Mouse (Mus musculus) embryonic facial prominence, embryonic 13.5 days (tissue): ENCODE results near the gene Gabarapl1. TPM values are rescaled to one million over a fixed set of nuclear protein-coding genes. Genes with fewer than 3 reads are reported as not detected.

Experiments
- ATAC-seq: fragments of 200-750 bp; cut with Nextera tagmentation; 2 replicates; pipeline ENCODE4 v1.8.0; 2017; ENCODE audit warnings: low read depth; ENCODE audit not compliant: insufficient number of reproducible peaks, insufficient read depth, low FRiP score, low TSS enrichment
- H3K27ac ChIP-seq: fragments of 300-500 bp; sonication (generic); 2 replicates; pipeline ENCODE4 v1.5.1; 2015; ENCODE audit warnings: moderate library complexity, mild to moderate bottlenecking, inconsistent platforms
- H3K27me3 ChIP-seq: fragments of 300-500 bp; sonication (generic); 2 replicates; pipeline ENCODE4 v1.6.1; 2015; ENCODE audit warnings: mild to moderate bottlenecking, inconsistent platforms
- H3K36me3 ChIP-seq: fragments of 300-500 bp; sonication (generic); 2 replicates; pipeline ENCODE4 v1.6.1; 2015; ENCODE audit warnings: mild to moderate bottlenecking, inconsistent platforms
- H3K4me1 ChIP-seq: fragments of 300-500 bp; sonication (generic); 2 replicates; pipeline ENCODE4 v1.6.1; 2015; ENCODE audit warnings: inconsistent platforms
- H3K4me2 ChIP-seq: fragments of 300-500 bp; sonication (generic); 2 replicates; pipeline ENCODE4 v1.6.1; 2015; ENCODE audit warnings: moderate library complexity, mild to moderate bottlenecking, inconsistent platforms
- H3K4me3 ChIP-seq: fragments of 300-500 bp; sonication (generic); 2 replicates; pipeline ENCODE4 v1.5.1; 2015; ENCODE audit warnings: mild to moderate bottlenecking, inconsistent platforms
- H3K9ac ChIP-seq: fragments of 300-500 bp; sonication (generic); 2 replicates; pipeline ENCODE4 v1.6.1; 2015; ENCODE audit warnings: mild to moderate bottlenecking, inconsistent platforms
- H3K9me3 ChIP-seq: fragments of 300-500 bp; sonication (generic); 2 replicates; pipeline ENCODE4 v1.6.1; 2016; ENCODE audit warnings: inconsistent platforms
- WGBS: fragments of 180-500 bp; shearing (Covaris S2); methylation state at CpG from one replicate; pipeline ENCODE4 v1.1.7; 2015; ENCODE audit warnings: mixed read lengths; 5-methylcytosine and 5-hydroxymethylcytosine counted together
- polyA plus RNA-seq: library from polyadenylated mRNA; unstranded; fragments of >200 nt; fragmentation: Nextera tagmentation; extraction: Ambion mirVana; gene quantifications from 2 replicates; pipeline ENCODE4 v1.2.1, GENCODE M21; 2015

The Gabarapl1 gene
- polyA plus RNA-seq, 1 experiment from 2014 or later: 50.5 TPM

- H3K9me3 ChIP-seq: no peaks in the 10 kb centered on the region
- no peak overlapping the region for H3K4me2 ChIP-seq
- WGBS: 61% methylated on average over 4 of the region's 4 CpGs
- H3K36me3 ChIP-seq: no peaks in the 10 kb centered on the region
- H3K4me1 ChIP-seq: no peaks in the 10 kb centered on the region
- no peak for ATAC-seq
- no peak overlapping the region for H3K9ac ChIP-seq
- no peak overlapping the region for H3K4me3 ChIP-seq
- H3K27me3 ChIP-seq: no peaks in the 10 kb centered on the region
- no peak overlapping the region for H3K27ac ChIP-seq
Measured at GRCm38 (mm10) chr6:129581274-129581673, 48.3 kb downstream of the Gabarapl1 start.

DNA sequence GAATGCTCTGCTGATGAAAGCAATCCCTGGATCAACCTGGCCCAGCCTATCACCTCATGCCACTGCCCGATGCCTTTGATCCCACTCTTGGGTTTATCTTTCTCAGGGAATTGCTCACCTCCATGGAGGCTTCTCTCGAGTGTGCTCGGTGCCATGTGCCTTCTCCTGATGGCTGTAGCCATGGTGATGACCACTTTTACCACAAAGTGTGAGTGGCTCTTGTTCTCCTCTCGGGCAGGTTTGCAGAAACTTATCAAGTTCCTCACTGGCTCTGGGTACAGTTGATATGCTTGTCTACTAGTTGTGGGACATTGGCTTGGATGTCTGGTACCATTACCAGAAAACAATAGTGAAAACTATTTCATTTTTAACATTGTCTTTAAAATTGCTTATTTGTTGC, 48.9 kb downstream of the Gabarapl1 start:
- H3K36me3 ChIP-seq: no peaks in the 10 kb centered on the region
- H3K4me2 ChIP-seq: no peak overlapping the region
- WGBS: 81% methylated on average over 4 of the region's 4 CpGs
- no peaks in the 10 kb centered on the region for H3K27me3 ChIP-seq
- H3K9ac ChIP-seq: no peak overlapping the region
- no peak overlapping the region for H3K4me3 ChIP-seq
- no peaks in the 10 kb centered on the region for H3K9me3 ChIP-seq
- no peak for ATAC-seq
- H3K4me1 ChIP-seq: no peaks in the 10 kb centered on the region
- H3K27ac ChIP-seq: no peak overlapping the region

GRCm38 (mm10) chr6:129583014-129583413, 50.1 kb downstream of the Gabarapl1 start:
- Histone ChIP-seq H3K27ac (no peak overlapping the region), H3K9ac (no peak overlapping the region), H3K4me3 (no peak overlapping the region), H3K36me3 (no peaks in the 10 kb centered on the region), H3K4me1 (no peaks in the 10 kb centered on the region), H3K27me3 (no peaks in the 10 kb centered on the region), H3K4me2 (no peak overlapping the region), H3K9me3 (no peaks in the 10 kb centered on the region)
- ATAC-seq: no peak
- 74% methylated on average over 3 of the region's 3 CpGs for WGBS

GRCm38 (mm10) chr6:129591508-129591907, 58.5 kb downstream of the Gabarapl1 start, which contains the start of gene Klrd1:
Klrd1 (plus strand) TSS chr6:129591782.
- 85% methylated on average over 3 of the region's 3 CpGs for WGBS
- Histone ChIP-seq H3K27me3 (no peaks in the 10 kb centered on the region), H3K4me1 (no peaks in the 10 kb centered on the region), H3K9ac (no peak within 1 kb of the TSS), H3K9me3 (no peaks in the 10 kb centered on the region), H3K4me3 (no peak within 1 kb of the TSS), H3K36me3 (no peaks in the 10 kb centered on the region), H3K27ac (no peak within 1 kb of the TSS), H3K4me2 (no peak within 1 kb of the TSS)
- ATAC-seq: no peak

Other genes with a start within 250 kb of the Gabarapl1 start
- 0.17 TPM in 1 of 2 replicates, not detected in the other for gene 4922502D21Rik, start 201.4 kb upstream of the Gabarapl1 start, polyA plus RNA-seq
- gene Clec12a, start 190.5 kb upstream of the Gabarapl1 start, polyA plus RNA-seq: 1.4 and 1.8 TPM in 2 replicates
- not detected in 2 replicates for gene Clec12b, start 147.3 kb upstream of the Gabarapl1 start, polyA plus RNA-seq
- gene Clec1b, start 135.9 kb upstream of the Gabarapl1 start, polyA plus RNA-seq: 2.7 and 2.9 TPM in 2 replicates
- gene Clec9a, start 124.3 kb upstream of the Gabarapl1 start, polyA plus RNA-seq: 0.06 and 0.08 TPM in 2 replicates
- gene Clec1a, start 81.2 kb upstream of the Gabarapl1 start, polyA plus RNA-seq: 2.3 and 2.7 TPM in 2 replicates
- gene Olr1, start 26.0 kb upstream of the Gabarapl1 start, polyA plus RNA-seq: not detected in 2 replicates
- not detected in 2 replicates for gene Tmem52b, start 20.6 kb upstream of the Gabarapl1 start, polyA plus RNA-seq
- gene Klre1, start 44.7 kb downstream of the Gabarapl1 start, polyA plus RNA-seq: not detected in 2 replicates
- gene Klrd1, start 58.6 kb downstream of the Gabarapl1 start, polyA plus RNA-seq: 0.30 TPM in 1 of 2 replicates, not detected in the other
- 0.08 and 0.15 TPM in 2 replicates for gene Klrk1, start 90.7 kb downstream of the Gabarapl1 start, polyA plus RNA-seq
- not detected in 2 replicates for gene Klrc3, start 110.2 kb downstream of the Gabarapl1 start, polyA plus RNA-seq
- gene Klrc2, start 127.5 kb downstream of the Gabarapl1 start, polyA plus RNA-seq: not detected in 2 replicates
- not detected in 2 replicates for gene Klrc1, start 145.8 kb downstream of the Gabarapl1 start, polyA plus RNA-seq
- not detected in 2 replicates for gene Klri1, start 184.0 kb downstream of the Gabarapl1 start, polyA plus RNA-seq
- not detected in 2 replicates for gene Klri2, start 207.3 kb downstream of the Gabarapl1 start, polyA plus RNA-seq